Mouse (Mus musculus): ENCODE results near the gene 1810010H24Rik. TPM values are rescaled to one million over a fixed set of nuclear protein-coding genes. Genes with fewer than 3 reads are reported as not detected.

1810010H24Rik gene
- polyA plus RNA-seq, 1 experiment from 2014 or later, result 3.6 TPM

DNA sequence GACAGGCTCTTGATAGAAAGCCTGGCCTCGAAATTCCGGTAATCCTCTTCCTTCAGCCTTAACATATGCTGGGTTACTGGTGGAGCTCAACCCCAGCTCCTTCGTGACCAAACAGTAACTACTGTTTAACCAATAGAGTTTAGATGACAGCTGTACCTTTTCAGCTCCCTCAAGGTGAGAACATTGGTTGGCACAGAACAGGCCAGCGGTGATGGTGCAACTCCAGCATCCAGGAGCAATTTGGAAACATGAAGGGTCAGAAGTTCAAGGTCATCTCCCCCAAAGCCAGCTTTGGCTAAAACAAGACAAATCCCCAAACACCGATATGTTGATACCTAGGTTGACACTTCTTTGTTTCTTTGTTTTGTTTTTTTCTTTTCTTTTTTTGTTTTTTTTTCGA, 3.3 kb downstream of the 1810010H24Rik start:
- no peaks in the 10 kb centered on the region for H3K36me3 ChIP-seq (ENCODE audit: control insufficient read depth, insufficient read depth, low read length)
- peak overlapping the region; percentile 53 for H3K4me2 ChIP-seq
- H3K9ac ChIP-seq (ENCODE audit: low read length), result peak overlapping the region; percentile 70; the same call in 1 of the 2 replicates
- ATAC-seq (ENCODE audit: low FRiP score) (no peak), DNase-seq (ENCODE audit: low spot score, missing footprints) (no peak)
- no peak overlapping the region for H3K27ac ChIP-seq (ENCODE audit: low read depth, low read length)
- peaks cover 27% of the 10 kb centered on the region for H3K4me1 ChIP-seq (ENCODE audit: control insufficient read depth, insufficient read depth, low read length)
- H3K9me3 ChIP-seq (ENCODE audit: control insufficient read depth, low read length), result no peaks in the 10 kb centered on the region
- H3K4me3 ChIP-seq (ENCODE audit: low read depth, low read length), result peak overlapping the region; percentile 56; the same call in 1 of the 2 replicates
- H3K27me3 ChIP-seq (ENCODE audit: control insufficient read depth, insufficient read depth, low read length), result peaks cover 2% of the 10 kb centered on the region; the same call in 1 of the 2 replicates
- 65% methylated on average over 6 of the region's 6 CpGs for WGBS

DNA sequence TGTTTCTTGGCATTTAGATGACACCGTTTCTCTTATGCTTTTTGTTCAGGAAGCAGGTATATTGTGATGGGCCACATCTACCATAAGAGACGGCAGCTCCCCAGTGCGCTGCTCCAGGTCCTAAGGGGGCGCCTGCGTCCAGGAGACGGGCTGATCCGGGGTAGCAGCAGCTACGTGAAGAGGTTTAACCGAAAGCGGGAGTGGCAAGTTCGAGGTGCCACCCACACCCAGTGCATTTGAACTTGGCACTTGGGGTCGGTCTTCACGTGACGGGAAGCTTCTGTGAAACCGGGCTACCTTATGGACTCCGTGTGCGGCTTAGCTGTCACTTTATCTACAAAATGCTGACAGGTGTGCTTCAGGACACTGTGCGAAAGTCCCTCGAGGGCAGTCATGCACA, 4.1 kb downstream of the 1810010H24Rik start:
- Histone ChIP-seq H3K27ac (ENCODE audit: low read depth, low read length) (no peak overlapping the region), H3K4me1 (ENCODE audit: control insufficient read depth, insufficient read depth, low read length) (peaks cover 27% of the 10 kb centered on the region), H3K36me3 (ENCODE audit: control insufficient read depth, insufficient read depth, low read length) (no peaks in the 10 kb centered on the region), H3K27me3 (ENCODE audit: control insufficient read depth, insufficient read depth, low read length) (peaks cover 2% of the 10 kb centered on the region; the same call in 1 of the 2 replicates), H3K9ac (ENCODE audit: low read length) (no peak overlapping the region), H3K4me3 (ENCODE audit: low read depth, low read length) (no peak overlapping the region), H3K4me2 (no peak overlapping the region), H3K9me3 (ENCODE audit: control insufficient read depth, low read length) (no peaks in the 10 kb centered on the region)
- WGBS, result 52% methylated on average over 19 of the region's 19 CpGs
- no peak for ATAC-seq (ENCODE audit: low FRiP score)
- DNase-seq (ENCODE audit: low spot score, missing footprints), result no peak

DNA sequence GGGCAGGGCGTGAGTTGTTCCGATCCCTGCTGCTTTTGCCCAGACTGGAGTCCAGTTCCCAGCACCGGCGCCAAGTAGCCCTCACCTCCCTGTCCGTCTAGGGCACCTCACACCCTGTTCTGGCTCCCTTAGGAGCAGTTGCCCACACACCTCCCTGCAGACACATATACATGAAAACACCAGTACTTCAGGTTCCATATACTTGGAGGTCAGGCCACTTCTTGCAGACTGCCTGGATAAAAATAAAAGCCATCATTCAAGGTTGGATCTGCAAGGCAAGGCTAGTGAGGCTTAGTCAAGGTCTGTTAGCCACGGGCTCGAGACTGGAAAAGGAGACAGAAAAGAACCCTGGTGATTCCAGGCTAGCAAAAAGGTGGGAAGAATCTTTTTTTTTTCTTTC, 6.2 kb downstream of the 1810010H24Rik start:
- no peak overlapping the region for H3K9ac ChIP-seq (ENCODE audit: low read length)
- peaks cover 2% of the 10 kb centered on the region; the same call in 1 of the 2 replicates for H3K27me3 ChIP-seq (ENCODE audit: control insufficient read depth, insufficient read depth, low read length)
- no peak for DNase-seq (ENCODE audit: low spot score, missing footprints)
- no peak overlapping the region for H3K4me3 ChIP-seq (ENCODE audit: low read depth, low read length)
- H3K27ac ChIP-seq (ENCODE audit: low read depth, low read length), result peak overlapping the region; percentile 35; the same call in 1 of the 2 replicates
- 20% methylated on average over 7 of the region's 7 CpGs for WGBS
- H3K36me3 ChIP-seq (ENCODE audit: control insufficient read depth, insufficient read depth, low read length), result no peaks in the 10 kb centered on the region
- no peak for ATAC-seq (ENCODE audit: low FRiP score)
- no peak overlapping the region for H3K4me2 ChIP-seq
- no peaks in the 10 kb centered on the region for H3K9me3 ChIP-seq (ENCODE audit: control insufficient read depth, low read length)
- H3K4me1 ChIP-seq (ENCODE audit: control insufficient read depth, insufficient read depth, low read length), result peaks cover 13% of the 10 kb centered on the region

DNA sequence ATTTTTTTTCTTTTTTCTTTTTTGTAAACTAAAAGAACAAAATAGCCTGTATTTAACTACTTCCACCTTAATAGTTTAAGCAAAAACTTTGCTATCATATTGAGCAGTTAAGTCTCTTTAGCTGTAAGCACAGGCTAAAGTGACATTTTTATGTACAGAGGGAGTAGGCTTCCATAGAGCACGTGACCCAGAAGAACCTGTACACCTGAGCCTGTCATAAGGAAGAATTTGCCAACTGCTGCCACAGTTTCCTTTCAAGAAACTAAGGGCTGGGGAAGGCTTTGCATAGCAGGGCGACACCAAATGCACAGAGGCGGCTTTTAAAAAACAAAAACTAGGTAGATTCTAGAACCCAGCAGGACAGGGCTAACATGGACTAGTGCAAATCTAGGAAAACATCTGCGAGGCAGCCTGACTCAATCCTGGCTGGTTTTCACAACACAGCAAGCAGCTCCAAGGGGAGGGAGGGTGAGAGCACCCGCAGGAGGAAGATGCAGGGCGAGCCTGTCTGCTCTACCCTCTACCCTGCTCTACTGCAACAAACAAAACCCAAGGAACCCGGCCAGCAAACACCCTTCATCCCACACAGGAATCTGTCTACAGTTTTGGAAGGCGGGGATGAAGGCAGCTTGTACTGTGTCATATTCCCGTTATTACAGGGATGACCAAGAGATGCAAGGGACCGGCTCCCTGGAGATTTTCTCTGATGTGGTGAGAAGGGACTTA, 8.8 kb downstream of the 1810010H24Rik start:
- ATAC-seq (ENCODE audit: low FRiP score) (no peak), DNase-seq (ENCODE audit: low spot score, missing footprints) (no peak)
- Histone ChIP-seq H3K36me3 (ENCODE audit: control insufficient read depth, insufficient read depth, low read length) (0 out of 2 replicates have a peak, but pooled peaks cover 2% of the 10 kb centered on the region), H3K4me2 (no peak overlapping the region), H3K4me1 (ENCODE audit: control insufficient read depth, insufficient read depth, low read length) (peaks cover 12% of the 10 kb centered on the region), H3K9ac (ENCODE audit: low read length) (no peak overlapping the region), H3K27me3 (ENCODE audit: control insufficient read depth, insufficient read depth, low read length) (no peaks in the 10 kb centered on the region), H3K27ac (ENCODE audit: low read depth, low read length) (no peak overlapping the region), H3K4me3 (ENCODE audit: low read depth, low read length) (no peak overlapping the region), H3K9me3 (ENCODE audit: control insufficient read depth, low read length) (no peaks in the 10 kb centered on the region)
- 90% methylated on average over 10 of the region's 10 CpGs for WGBS

DNA sequence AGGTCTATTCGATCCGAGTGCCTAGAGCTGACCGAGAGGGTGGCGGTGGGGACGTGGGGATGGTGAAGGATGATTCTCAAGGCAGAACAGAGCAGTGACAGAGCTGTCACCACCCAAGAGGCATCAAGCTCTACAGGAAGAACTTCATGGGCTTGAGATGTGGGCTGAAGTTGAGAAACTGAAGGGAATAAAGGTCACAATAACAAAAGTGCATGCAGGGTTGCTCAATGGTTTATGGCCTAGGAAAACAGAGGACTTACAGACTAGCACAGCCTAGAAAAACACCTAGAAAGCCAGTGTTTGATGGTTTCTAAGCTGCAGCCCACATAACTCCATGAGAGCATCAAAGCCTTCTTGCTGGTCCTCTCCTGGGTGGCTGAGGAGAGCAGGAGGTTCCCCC, 13.9 kb downstream of the 1810010H24Rik start:
- Histone ChIP-seq H3K27ac (ENCODE audit: low read depth, low read length) (no peak overlapping the region), H3K9ac (ENCODE audit: low read length) (no peak overlapping the region), H3K4me1 (ENCODE audit: control insufficient read depth, insufficient read depth, low read length) (no peaks in the 10 kb centered on the region), H3K4me2 (no peak overlapping the region), H3K9me3 (ENCODE audit: control insufficient read depth, low read length) (no peaks in the 10 kb centered on the region), H3K36me3 (ENCODE audit: control insufficient read depth, insufficient read depth, low read length) (peaks cover 22% of the 10 kb centered on the region), H3K4me3 (ENCODE audit: low read depth, low read length) (no peak overlapping the region), H3K27me3 (ENCODE audit: control insufficient read depth, insufficient read depth, low read length) (no peaks in the 10 kb centered on the region)
- ATAC-seq (ENCODE audit: low FRiP score), result no peak
- no peak for DNase-seq (ENCODE audit: low spot score, missing footprints)
- WGBS, result 95% methylated on average over 5 of the region's 5 CpGs

DNA sequence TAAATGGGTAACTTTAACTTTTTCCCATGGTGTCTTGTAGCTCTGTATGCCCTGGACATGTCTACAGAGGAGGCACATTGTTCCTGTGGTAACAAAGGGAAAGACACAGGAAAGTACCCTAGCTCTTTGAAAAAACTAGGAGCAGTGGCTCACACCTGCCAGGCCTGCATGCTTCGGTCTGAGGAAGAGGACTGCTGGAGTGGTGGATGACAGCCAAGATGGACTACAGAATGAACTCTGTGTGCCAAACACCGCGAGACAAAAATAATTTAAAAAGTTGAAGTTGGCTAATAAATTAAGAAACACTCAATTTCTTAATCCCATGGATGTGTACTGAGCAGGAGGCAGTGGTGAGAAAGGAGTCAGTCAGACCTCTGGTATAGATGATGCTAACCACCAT, 15.9 kb downstream of the 1810010H24Rik start:
- Histone ChIP-seq H3K27ac (ENCODE audit: low read depth, low read length) (no peak overlapping the region), H3K27me3 (ENCODE audit: control insufficient read depth, insufficient read depth, low read length) (no peaks in the 10 kb centered on the region), H3K4me2 (no peak overlapping the region), H3K36me3 (ENCODE audit: control insufficient read depth, insufficient read depth, low read length) (peaks cover 22% of the 10 kb centered on the region), H3K4me3 (ENCODE audit: low read depth, low read length) (no peak overlapping the region), H3K9ac (ENCODE audit: low read length) (no peak overlapping the region), H3K9me3 (ENCODE audit: control insufficient read depth, low read length) (no peaks in the 10 kb centered on the region), H3K4me1 (ENCODE audit: control insufficient read depth, insufficient read depth, low read length) (no peaks in the 10 kb centered on the region)
- 94% methylated on average over 3 of the region's 3 CpGs for WGBS
- ATAC-seq (ENCODE audit: low FRiP score) (no peak), DNase-seq (ENCODE audit: low spot score, missing footprints) (no peak)

DNA sequence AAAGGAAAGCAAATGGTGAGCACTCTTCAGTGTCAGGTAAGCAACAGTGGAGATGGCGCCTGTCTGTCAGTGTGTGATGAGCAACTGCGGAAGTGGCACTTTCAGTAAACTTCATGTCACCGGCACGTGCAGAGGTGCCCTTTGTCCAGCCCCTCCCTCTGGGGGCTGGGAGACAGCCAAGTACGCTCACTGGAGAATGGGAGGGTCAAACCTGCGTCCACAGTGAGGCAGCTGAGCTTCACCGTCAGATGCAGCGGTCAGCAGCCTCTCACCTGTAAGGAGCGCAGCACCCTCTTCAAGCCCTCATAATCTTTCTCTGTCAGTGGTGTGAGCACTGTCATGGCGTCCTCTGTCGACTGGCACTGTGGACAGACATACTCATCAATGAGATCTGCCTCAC, 17.9 kb downstream of the 1810010H24Rik start:
- Histone ChIP-seq H3K9me3 (ENCODE audit: control insufficient read depth, low read length) (no peaks in the 10 kb centered on the region), H3K27ac (ENCODE audit: low read depth, low read length) (no peak overlapping the region), H3K4me2 (no peak overlapping the region), H3K4me1 (ENCODE audit: control insufficient read depth, insufficient read depth, low read length) (no peaks in the 10 kb centered on the region), H3K4me3 (ENCODE audit: low read depth, low read length) (no peak overlapping the region), H3K9ac (ENCODE audit: low read length) (no peak overlapping the region), H3K27me3 (ENCODE audit: control insufficient read depth, insufficient read depth, low read length) (no peaks in the 10 kb centered on the region), H3K36me3 (ENCODE audit: control insufficient read depth, insufficient read depth, low read length) (peaks cover 28% of the 10 kb centered on the region)
- ATAC-seq (ENCODE audit: low FRiP score) (no peak), DNase-seq (ENCODE audit: low spot score, missing footprints) (no peak)
- WGBS, result 95% methylated on average over 11 of the region's 11 CpGs

DNA sequence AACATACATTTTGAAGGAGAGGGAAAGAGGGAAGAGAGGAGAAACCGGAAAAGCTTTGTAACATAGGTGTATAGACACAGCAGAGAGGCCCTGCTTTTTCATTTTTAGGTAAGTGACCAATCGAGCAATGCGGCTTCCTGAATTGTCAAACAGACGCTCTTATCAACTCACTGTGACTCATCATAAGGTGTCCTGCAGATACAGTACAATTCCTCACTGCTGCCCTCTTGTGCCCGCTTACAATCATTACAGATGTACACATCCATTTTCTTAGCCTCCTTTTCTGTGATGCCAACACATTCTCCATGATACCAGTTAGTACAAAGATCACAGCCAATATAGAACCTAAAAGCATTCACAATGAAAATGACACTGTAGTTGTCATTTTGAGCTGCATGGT, 18.8 kb downstream of the 1810010H24Rik start:
- H3K9me3 ChIP-seq (ENCODE audit: control insufficient read depth, low read length), result no peaks in the 10 kb centered on the region
- H3K36me3 ChIP-seq (ENCODE audit: control insufficient read depth, insufficient read depth, low read length), result peaks cover 26% of the 10 kb centered on the region
- no peak overlapping the region for H3K4me3 ChIP-seq (ENCODE audit: low read depth, low read length)
- no peak overlapping the region for H3K9ac ChIP-seq (ENCODE audit: low read length)
- DNase-seq (ENCODE audit: low spot score, missing footprints) (peak; percentile 91), ATAC-seq (ENCODE audit: low FRiP score) (no peak)
- H3K27me3 ChIP-seq (ENCODE audit: control insufficient read depth, insufficient read depth, low read length), result no peaks in the 10 kb centered on the region
- H3K4me2 ChIP-seq, result no peak overlapping the region
- H3K27ac ChIP-seq (ENCODE audit: low read depth, low read length), result no peak overlapping the region
- WGBS, result 65% methylated on average over 5 of the region's 5 CpGs
- H3K4me1 ChIP-seq (ENCODE audit: control insufficient read depth, insufficient read depth, low read length), result no peaks in the 10 kb centered on the region

DNA sequence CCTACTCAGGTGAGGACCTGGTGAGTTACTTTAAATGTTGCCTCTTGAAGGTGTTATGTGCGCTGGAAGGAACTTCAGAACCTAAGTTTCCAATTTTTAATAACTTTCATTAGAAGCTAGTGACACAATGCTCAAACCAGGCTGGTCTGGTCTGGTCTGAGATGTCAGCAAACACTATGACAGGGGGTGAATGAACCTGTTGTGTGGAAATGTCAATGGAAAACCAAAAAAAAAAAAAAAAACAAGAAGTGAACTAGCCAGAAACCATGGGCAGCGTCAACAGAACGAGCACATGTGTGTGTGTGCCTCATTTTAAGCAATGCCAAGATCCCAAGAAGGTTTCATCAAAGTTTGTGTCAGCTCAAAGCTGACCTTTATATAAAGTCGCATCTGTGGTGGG, 20.1 kb downstream of the 1810010H24Rik start:
- H3K36me3 ChIP-seq (ENCODE audit: control insufficient read depth, insufficient read depth, low read length), result peaks cover 26% of the 10 kb centered on the region
- no peaks in the 10 kb centered on the region for H3K9me3 ChIP-seq (ENCODE audit: control insufficient read depth, low read length)
- no peak overlapping the region for H3K9ac ChIP-seq (ENCODE audit: low read length)
- WGBS, result 94% methylated on average over 4 of the region's 4 CpGs
- no peak overlapping the region for H3K4me3 ChIP-seq (ENCODE audit: low read depth, low read length)
- no peak overlapping the region for H3K27ac ChIP-seq (ENCODE audit: low read depth, low read length)
- no peak overlapping the region for H3K4me2 ChIP-seq
- no peaks in the 10 kb centered on the region for H3K27me3 ChIP-seq (ENCODE audit: control insufficient read depth, insufficient read depth, low read length)
- ATAC-seq (ENCODE audit: low FRiP score) (no peak), DNase-seq (ENCODE audit: low spot score, missing footprints) (no peak)
- no peaks in the 10 kb centered on the region for H3K4me1 ChIP-seq (ENCODE audit: control insufficient read depth, insufficient read depth, low read length)

Data from midbrain, embryonic 11.5 days (tissue).